In genomic region chr6:39810612-39811116, GRCm38 (mm10) we compare ENCODE assay signal across 8 mouse cellular contexts. TPM values are rescaled to one million over a fixed set of nuclear protein-coding genes. Genes with fewer than 3 reads are reported as not detected.
DNase-seq lines count a peak whose midpoint lies in the region; ATAC-seq and TF ChIP-seq lines count a peak whose summit lies in the region.

Gene Mrps33, minus strand, starts transcription at chr6:39810988.

- DNase-seq in WW6 (ENCODE audit: low read depth, low spot score) = peak; percentile 94
- DNase-seq in cerebellum, postnatal 4 days (ENCODE audit: low spot score in 2 of 2) = peak; percentile 98
- DNase-seq in gastrocnemius, adult 2 months = peak; percentile 98
- DNase-seq in hindbrain, postnatal 0 days (ENCODE audit: low spot score) = peak; percentile 97
- DNase-seq in left cerebral cortex, adult 2 months (ENCODE audit: extremely low spot score in 1 of 2, low spot score in 2 of 2) = peak; percentile 97 to 99
- peak; percentile 96 to 98 for DNase-seq in right cerebral cortex, adult 2 months (ENCODE audit: low spot score in 2 of 2)
- DNase-seq in urinary bladder, postnatal 14 days (ENCODE audit: low spot score) = peak; percentile 97

- no peaks in the 10 kb centered on the region for H3K4me1 ChIP-seq in hindbrain, postnatal 0 days (ENCODE audit: insufficient read depth, low read length)

- 0% methylated on average over 39 of the region's 40 CpGs for WGBS in hindbrain, postnatal 0 days

- H3K4me3 ChIP-seq in gastrocnemius, adult 2 months = peak within 1 kb of the TSS; percentile 84
- H3K4me3 ChIP-seq in hindbrain, postnatal 0 days (ENCODE audit: low read length) = peak within 1 kb of the TSS; percentile 71
- H3K4me3 ChIP-seq in left cerebral cortex, adult 2 months = peak within 1 kb of the TSS; percentile 56

- H3K27ac ChIP-seq in gastrocnemius, adult 2 months = peak within 1 kb of the TSS; percentile 93
- H3K27ac ChIP-seq in hindbrain, postnatal 0 days = peak within 1 kb of the TSS; percentile 70
- peak within 1 kb of the TSS; percentile 86 for H3K27ac ChIP-seq in left cerebral cortex, adult 2 months

- H3K9me3 ChIP-seq in hindbrain, postnatal 0 days (ENCODE audit: low read length) = no peaks in the 10 kb centered on the region

- intact Hi-C loops in gastrocnemius, adult 2 months (cut with DNase I) = loop anchor here (10.0 kb wide), 1 partner anchor 654 kb away; no protein-coding TSS in a partner anchor
- intact Hi-C loops in left cerebral cortex, adult 2 months (cut with DNase I) = loop anchor here (2.0 kb wide), 1 partner anchor 60 kb away; no protein-coding TSS in a partner anchor

- peak; percentile 97 for ATAC-seq in hindbrain, postnatal 0 days
- peak; percentile 100 for ATAC-seq in megakaryocyte, adult 5-6 weeks (ENCODE audit: poor library complexity, severe bottlenecking)

- peak within 1 kb of the TSS; percentile 66 for H3K4me2 ChIP-seq in hindbrain, postnatal 0 days (ENCODE audit: low read depth, low read length)

- peak within 1 kb of the TSS; percentile 61 for H3K9ac ChIP-seq in hindbrain, postnatal 0 days (replicated peaks; ENCODE audit: low read length)

- no peak for TF ChIP-seq CTCF in gastrocnemius, adult 2 months (IDR thresholded peaks at IDR 0.05)
- TF ChIP-seq CTCF in hindbrain, postnatal 0 days (IDR thresholded peaks at IDR 0.05; ENCODE audit: low read depth) = peak; percentile 98
- TF ChIP-seq CTCF in left cerebral cortex, adult 2 months (IDR thresholded peaks at IDR 0.05) = peak; percentile 99

- no peaks in the 10 kb centered on the region for H3K27me3 ChIP-seq in hindbrain, postnatal 0 days (ENCODE audit: insufficient read depth, low read length)

- H3K36me3 ChIP-seq in hindbrain, postnatal 0 days (ENCODE audit: insufficient read depth, low read length) = no peaks in the 10 kb centered on the region

RNA-seq across cellular contexts. Expression of gene Mrps33, which starts in this region (rescaled TPM):
- total RNA-seq in gastrocnemius, adult 2 months (2021) = 10 to 100 TPM; 48.4 to 70.0 TPM
- 14.7 and 29.3 TPM in 2 replicates for total RNA-seq in hindbrain, postnatal 0 days (2014; rRNA removed)
- polyA plus RNA-seq in hindbrain, postnatal 0 days (2015; fragmentation: Nextera tagmentation; extraction: Ambion mirVana) = 205 and 218 TPM in 2 replicates
- total RNA-seq in left cerebral cortex, adult 2 months (2021) = 100 to 1,000 TPM in 1 of 2 experiments, 10 to 100 TPM in 1; 91.5 to 104 TPM
- 77.6 and 93.6 TPM in 2 replicates for total RNA-seq in megakaryocyte, adult 5-6 weeks (2015)
- total RNA-seq in megakaryocyte, adult 5-6 weeks (2017) = 26.9 and 47.6 TPM in 2 replicates

Comparison
In these comparisons a context has a peak if more than half of its experiments do, and no peak if none do; other contexts are left out.
1. Peak in every context shown above with its lines: DNase-seq, ATAC-seq, H3K4me3 ChIP-seq and H3K27ac ChIP-seq.